Mouse (Mus musculus) left cerebral cortex, postnatal 14 days (tissue): Measurements from ENCODE around the gene Hist1h2bh. TPM values are rescaled to one million over a fixed set of nuclear protein-coding genes. Genes with fewer than 3 reads are reported as not detected.
A peak's percentile ranks its signal among the peaks of the same experiment; 100 is the strongest.

ENCODE experiments used
- DNase-seq, 2 experiments: peaks; one replicate each; pipeline ENCODE4 v3.0.0; 2021 to 2022; ENCODE audit warnings: low spot score in 2 of 2, mixed read lengths in 1 of 2
- intact Hi-C: fragments of 180-260 bp; cut with DNase I; formaldehyde crosslinking; loops from one replicate; pipeline ENCODE4 v1.15.1; 2025
- total RNA-seq, 2 experiments: library from RNA; stranded (reverse); gene quantifications; 2 replicates each; pipeline ENCODE4 v1.2.3; 2021

Hist1h2bh gene
- total RNA-seq, 2 experiments from 2014 or later: 0.91 to 0.92 TPM

- intact Hi-C loops: loop anchor here (10.0 kb wide), 1 partner anchor 1821 kb away; the partner anchor contains the start of genes Hist1h2ai, Hist1h2bl and Hist1h3h
- peak; percentile 95 to 97 for DNase-seq
Observed at GRCm38 (mm10) chr13:23535137-23536075, 7.8 kb downstream of the Hist1h2bh start, which contains the start of gene Hist1h3g. Gene Hist1h3g, plus strand, starts transcription at chr13:23535422.

DNA sequence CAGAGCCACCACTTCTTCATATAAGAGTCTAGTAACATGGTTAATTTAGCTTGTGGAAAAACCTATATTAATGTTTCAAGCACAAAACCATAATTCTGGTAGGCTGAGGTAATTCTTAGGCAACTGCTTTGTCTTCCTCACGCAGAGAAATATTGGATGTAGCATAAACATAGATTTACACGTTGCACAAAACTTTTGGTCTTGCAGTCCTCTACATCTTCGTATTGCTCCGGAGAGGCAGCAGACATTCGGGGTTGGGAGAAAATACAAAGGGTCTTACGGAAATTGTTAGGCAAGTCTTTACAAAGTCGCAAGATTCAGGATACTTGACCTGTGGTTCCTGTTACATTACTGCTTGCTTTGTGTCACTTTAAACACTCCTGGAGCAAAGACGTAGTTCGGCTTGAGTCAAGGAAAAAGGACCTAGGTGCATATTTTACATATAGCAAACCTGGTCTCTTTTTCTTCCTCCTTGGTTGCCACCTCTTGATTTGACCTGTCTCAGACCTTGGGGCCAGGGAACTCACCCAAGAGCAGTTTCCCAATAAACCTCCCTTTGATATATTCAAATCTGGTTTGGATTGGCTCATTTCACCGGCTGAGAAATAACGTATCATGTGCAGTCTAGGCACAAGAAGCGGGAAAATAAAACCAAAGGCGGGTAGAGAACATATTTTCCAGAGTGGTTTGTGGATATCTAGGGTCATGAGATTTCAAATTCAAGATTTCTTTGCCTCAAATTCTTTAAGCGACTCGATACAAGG, 8.6 kb downstream of the Hist1h2bh start:
- intact Hi-C loops: loop anchor here (5.0 to 10.0 kb wide), 2 partner anchors 1492 to 1820 kb away; partner anchors contain the start of genes Hist1h2ag, Hist1h2ai, Hist1h2bj and Hist1h2bl
- no peak for DNase-seq

DNA sequence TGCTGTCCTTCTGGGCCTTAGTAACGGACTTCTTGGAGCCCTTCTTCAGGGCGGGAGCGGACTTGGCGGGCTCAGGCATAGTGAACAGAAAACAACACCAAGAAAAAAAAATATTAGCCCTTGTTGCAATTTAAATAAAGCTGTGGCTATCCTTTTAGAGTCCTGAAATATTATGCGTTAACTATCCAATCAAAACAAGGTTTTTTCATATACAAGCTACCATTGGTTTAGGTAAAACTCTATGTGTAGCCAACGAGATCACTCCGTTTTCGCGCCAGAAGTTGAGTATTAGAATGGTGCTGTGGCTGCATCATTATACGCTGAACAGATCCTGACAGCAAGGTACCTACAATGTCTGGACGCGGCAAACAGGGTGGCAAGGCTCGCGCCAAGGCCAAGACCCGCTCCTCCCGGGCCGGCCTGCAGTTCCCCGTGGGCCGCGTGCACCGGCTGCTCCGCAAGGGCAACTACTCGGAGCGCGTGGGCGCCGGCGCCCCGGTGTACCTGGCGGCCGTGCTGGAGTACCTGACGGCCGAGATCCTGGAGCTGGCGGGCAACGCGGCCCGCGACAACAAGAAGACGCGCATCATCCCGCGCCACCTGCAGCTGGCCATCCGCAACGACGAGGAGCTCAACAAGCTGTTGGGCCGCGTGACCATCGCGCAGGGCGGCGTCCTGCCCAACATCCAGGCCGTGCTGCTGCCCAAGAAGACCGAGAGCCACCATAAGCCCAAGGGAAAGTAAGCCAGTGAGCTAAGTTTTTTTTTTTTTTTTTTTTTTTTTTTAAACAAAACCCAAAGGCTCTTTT, 9.4 kb downstream of the Hist1h2bh start, which contains the start of gene Hist1h2af:
Hist1h2af (plus strand) TSS at position 347 of the 808 bp plus-strand sequence.
- intact Hi-C loops: loop anchor here (5.0 to 10.0 kb wide), 2 partner anchors 1491 to 1819 kb away; partner anchors contain the start of genes Hist1h2ag, Hist1h2ai, Hist1h2bj and Hist1h2bl
- DNase-seq: peak; percentile 80 to 84

DNA sequence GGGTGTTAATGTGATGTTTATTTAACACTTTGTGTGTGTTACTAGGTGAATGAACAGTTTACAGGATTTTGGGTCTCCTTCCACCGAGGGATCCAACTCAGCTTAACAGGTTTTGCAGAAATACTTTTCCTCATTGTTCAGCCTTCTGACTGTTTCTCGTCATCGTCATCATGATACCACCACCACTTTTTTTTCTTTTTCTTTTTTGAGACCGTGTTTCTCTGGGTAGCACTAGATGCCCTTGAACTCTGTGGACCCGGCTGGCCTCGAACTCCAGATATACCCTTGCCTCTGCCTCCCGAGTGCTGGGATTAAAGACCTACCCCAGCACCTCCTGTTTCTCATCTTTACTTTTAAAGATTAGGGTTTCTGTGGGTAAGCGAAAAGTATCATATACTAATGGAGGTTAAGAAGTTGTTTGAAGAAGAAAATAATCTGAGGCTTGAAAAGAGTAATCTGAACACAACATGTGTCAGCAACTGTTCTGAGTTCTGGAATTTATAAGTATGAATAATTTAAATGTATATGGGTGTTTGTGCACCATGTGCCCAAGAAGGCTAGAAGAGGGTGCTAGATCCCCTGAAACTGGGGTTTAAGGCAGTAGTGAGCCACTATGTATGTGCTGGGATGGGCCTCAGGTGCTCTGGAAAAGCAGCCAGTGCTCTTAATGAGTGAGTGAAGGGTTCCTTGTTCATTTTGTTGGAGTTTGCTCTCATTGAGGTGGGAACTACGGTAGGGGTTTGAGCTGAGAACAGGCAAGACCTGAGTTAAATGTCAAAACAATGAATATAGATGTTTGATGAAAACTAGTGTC, 10.7 kb downstream of the Hist1h2bh start:
- intact Hi-C loops: loop anchor here (5.0 to 10.0 kb wide), 2 partner anchors 1490 to 1818 kb away; partner anchors contain the start of genes Hist1h2ag, Hist1h2ai, Hist1h2bj and Hist1h2bl
- DNase-seq: no peak

DNA sequence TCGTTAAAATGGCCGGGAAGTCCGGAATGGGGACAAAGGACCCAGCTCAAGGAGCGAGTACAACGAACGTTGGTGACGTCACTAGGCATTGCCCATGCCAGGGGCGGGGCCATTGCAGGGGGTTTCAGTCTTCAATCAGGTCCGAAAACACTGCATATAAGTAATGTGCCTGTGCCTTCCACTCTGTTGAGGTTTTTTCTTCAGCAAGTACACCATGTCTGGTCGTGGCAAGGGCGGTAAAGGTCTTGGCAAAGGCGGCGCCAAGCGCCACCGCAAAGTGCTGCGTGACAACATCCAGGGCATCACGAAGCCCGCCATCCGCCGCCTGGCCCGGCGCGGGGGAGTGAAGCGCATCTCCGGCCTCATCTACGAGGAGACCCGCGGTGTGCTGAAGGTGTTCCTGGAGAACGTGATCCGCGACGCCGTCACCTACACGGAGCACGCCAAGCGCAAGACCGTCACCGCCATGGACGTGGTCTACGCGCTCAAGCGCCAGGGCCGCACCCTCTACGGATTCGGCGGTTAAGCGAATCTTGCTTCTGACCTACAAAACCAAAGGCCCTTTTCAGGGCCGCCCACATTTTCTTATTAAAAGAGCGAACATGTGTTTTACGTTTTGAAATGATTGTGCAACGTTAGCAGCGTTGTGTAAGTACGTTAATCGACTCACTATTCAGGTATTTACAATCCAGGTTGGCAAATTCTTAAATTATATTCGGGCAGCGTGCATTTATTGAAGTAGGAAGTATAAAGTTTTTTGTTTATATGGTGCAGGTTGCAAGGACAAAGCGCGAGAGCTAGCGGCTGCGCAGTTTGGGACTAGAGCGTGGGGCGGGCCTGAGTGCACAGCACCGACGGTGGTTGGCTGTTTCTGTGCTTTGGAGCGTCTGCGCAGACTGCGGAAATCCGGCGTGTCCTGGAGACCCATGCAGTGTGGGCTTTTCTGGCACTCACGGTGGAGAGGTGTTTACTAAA, 12.0 kb downstream of the Hist1h2bh start, which contains the start of gene Hist1h4h:
Hist1h4h (plus strand) TSS at position 150 of the 975 bp plus-strand sequence.
- intact Hi-C loops: loop anchor here (5.0 to 10.0 kb wide), 2 partner anchors 1489 to 1816 kb away; partner anchors contain the start of genes Hist1h2ag, Hist1h2ai, Hist1h2bj and Hist1h2bl
- peak; percentile 98 for DNase-seq

- intact Hi-C loops: loop anchor here (5.0 to 10.0 kb wide), 2 partner anchors 1488 to 1816 kb away; partner anchors contain the start of genes Hist1h2ag, Hist1h2ai, Hist1h2bj and Hist1h2bl
- peak; percentile 78 to 79 for DNase-seq
Observed at GRCm38 (mm10) chr13:23530181-23530900, 12.9 kb downstream of the Hist1h2bh start.

DNA sequence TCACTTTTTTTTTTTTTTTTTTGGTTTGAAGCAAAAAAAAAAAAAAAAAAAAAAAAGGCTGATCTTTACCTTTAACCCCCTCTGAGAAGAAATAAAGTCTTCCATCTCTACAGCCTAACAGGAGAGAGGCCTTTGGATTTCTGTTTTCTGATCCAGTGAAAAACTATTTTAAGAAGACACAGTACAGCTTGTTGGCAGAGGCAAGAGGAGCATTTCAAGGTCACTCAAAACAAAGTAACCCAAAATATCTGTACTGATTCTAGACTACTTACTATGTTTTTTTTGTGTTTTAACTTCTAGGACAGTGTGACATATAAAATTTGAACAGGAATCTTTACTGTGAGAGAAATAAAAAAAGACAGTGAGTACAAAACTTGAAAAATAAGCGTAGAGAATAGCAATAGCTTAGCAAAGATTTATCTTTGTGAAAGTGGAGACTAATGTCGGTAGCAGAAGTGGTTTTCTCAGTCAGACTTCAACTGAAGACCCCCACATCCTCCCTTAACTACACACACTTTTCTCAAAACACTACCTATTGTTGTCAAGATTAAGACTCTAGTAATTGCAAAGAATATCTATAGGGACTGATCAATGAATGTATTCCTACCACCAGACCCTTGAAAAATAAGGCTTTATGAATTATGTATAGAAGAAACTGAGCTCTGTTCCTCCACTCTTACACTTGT, 13.6 kb downstream of the Hist1h2bh start:
- DNase-seq: no peak
- intact Hi-C loops: loop anchor here (5.0 to 10.0 kb wide), 2 partner anchors 1487 to 1815 kb away; partner anchors contain the start of genes Hist1h2ag, Hist1h2ai, Hist1h2bj and Hist1h2bl

GRCm38 (mm10) chr13:23529005-23529404, 14.2 kb downstream of the Hist1h2bh start:
- DNase-seq: no peak
- intact Hi-C loops: no loop called here

- intact Hi-C loops: no loop called here
- peak; percentile 95 to 97 for DNase-seq
Observed at GRCm38 (mm10) chr13:23526312-23526711, 16.9 kb downstream of the Hist1h2bh start.

DNA sequence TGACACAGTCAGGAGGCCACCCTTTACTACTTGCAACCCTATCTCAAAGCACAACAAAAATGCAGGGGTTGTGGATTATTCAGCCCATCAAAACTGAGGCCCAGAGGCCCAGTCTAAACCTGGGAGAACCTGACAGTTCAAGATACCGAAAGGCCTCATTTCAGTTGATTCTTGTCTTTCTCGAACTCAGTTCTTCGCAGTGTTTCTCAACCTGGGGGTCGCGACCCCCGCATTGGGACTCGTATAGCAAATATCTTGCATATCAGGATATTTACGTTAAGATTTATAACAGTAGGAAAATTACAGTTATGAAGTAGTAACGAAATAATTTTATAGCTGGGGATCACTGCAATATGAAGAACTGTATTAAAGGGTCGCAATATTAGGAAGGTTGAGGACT, 17.3 kb downstream of the Hist1h2bh start:
- no peak for DNase-seq

DNA sequence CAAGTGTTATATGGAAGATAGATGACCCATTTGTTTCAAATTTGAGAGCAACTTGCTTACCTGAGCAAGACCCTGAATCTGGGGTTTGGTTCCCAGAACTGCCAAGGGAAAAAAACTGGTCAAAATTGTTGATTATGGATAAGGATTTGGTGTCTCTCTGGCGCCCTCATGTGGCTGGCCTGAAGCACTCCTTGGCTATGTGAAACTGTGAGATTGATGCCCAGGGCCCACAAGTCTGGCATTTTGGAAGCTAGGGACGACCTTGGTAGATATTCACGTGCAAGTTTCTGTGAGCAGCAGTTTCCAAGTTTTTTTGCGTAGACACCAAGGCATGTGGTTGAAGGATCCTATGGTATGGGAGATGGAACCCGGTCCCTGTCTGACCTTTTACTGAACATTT, 18.5 kb downstream of the Hist1h2bh start:
- DNase-seq: peak; percentile 66 to 72
- intact Hi-C loops: loop anchor here (2.0 kb wide), 1 partner anchor 92 kb away; no protein-coding TSS in a partner anchor

More for the DNA sequence above, 17.3 kb downstream of the Hist1h2bh start:
- intact Hi-C loops: loop anchor here (2.0 kb wide), 1 partner anchor 93 kb away; no protein-coding TSS in a partner anchor

- intact Hi-C loops: loop anchor here (2.0 kb wide), 1 partner anchor 91 kb away; no protein-coding TSS in a partner anchor
- no peak for DNase-seq
Observed at GRCm38 (mm10) chr13:23523976-23524375, 19.2 kb downstream of the Hist1h2bh start.

- intact Hi-C loops: no loop called here
- DNase-seq: peak; percentile 66 to 86
Observed at GRCm38 (mm10) chr13:23521703-23522102, 21.5 kb downstream of the Hist1h2bh start.

DNA sequence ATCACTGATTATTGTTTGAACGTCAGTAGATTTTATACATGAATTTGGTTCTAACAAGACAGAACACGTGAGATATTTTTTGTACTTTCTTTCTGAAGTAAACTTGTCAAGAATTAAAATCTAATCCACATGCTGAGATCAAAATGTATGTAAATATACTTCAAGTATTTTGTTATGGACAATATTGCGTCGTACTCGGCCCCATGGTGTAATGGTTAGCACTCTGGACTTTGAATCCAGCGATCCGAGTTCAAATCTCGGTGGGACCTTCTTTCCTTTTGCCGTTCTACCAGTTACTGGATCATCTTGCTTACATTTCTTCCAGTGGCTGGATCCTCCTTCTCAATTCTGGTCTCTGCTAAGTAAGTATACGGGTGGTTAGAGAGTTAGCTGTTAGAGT, 23.8 kb downstream of the Hist1h2bh start:
- intact Hi-C loops: loop anchor here (1.0 to 10.0 kb wide), 5 partner anchors 69 to 1575 kb away; partner anchors contain the start of gene Zfp184
- peak; percentile 84 to 89 for DNase-seq

- DNase-seq: peak; percentile 82 to 90
- intact Hi-C loops: loop anchor here (1.0 to 10.0 kb wide), 5 partner anchors 69 to 1574 kb away; partner anchors contain the start of gene Zfp184
Observed at GRCm38 (mm10) chr13:23518885-23519284, 24.3 kb downstream of the Hist1h2bh start.
